Mouse (Mus musculus): ENCODE data around the gene Gnao1. TPM values are rescaled to one million over a fixed set of nuclear protein-coding genes. Genes with fewer than 3 reads are reported as not detected.

The Gnao1 gene
- polyA plus RNA-seq, 1 experiment from 2014 or later = 140 TPM

- H3K36me3 ChIP-seq = peaks cover 19% of the 10 kb centered on the region
- no peak overlapping the region for H3K4me2 ChIP-seq (replicated peaks)
- peak overlapping the region; percentile 83 for H3K27ac ChIP-seq
- no peaks in the 10 kb centered on the region for H3K27me3 ChIP-seq
- H3K9ac ChIP-seq (replicated peaks) = peak overlapping the region; percentile 48; the same call in 1 of the 2 replicates
- H3K4me1 ChIP-seq (replicated peaks) = peaks cover 66% of the 10 kb centered on the region
- H3K9me3 ChIP-seq = no peaks in the 10 kb centered on the region
- 32% methylated on average over 5 of the region's 5 CpGs for WGBS
- peak; percentile 62 for ATAC-seq
- no peak overlapping the region for H3K4me3 ChIP-seq (replicated peaks)
Observed at GRCm38 (mm10) chr8:93907987-93908441, 98.2 kb downstream of the Gnao1 start.

GRCm38 (mm10) chr8:93908546-93908945 lies 98.8 kb downstream of the Gnao1 start:
- Histone ChIP-seq H3K36me3 (peaks cover 14% of the 10 kb centered on the region), H3K9me3 (no peaks in the 10 kb centered on the region), H3K9ac (replicated peaks) (peak overlapping the region; percentile 48), H3K4me3 (replicated peaks) (no peak overlapping the region), H3K4me1 (replicated peaks) (peaks cover 66% of the 10 kb centered on the region), H3K27ac (peak overlapping the region; percentile 83), H3K27me3 (no peaks in the 10 kb centered on the region), H3K4me2 (replicated peaks) (0 out of 2 replicates have a peak overlapping the region, but pooled peaks have one; percentile 4)
- 39% methylated on average over 1 of the region's 1 CpGs for WGBS
- ATAC-seq = peak; percentile 48; the same call in 1 of the 2 replicates

GRCm38 (mm10) chr8:93911715-93912555 lies 102.2 kb downstream of the Gnao1 start:
- H3K27me3 ChIP-seq = no peaks in the 10 kb centered on the region
- H3K9me3 ChIP-seq = no peaks in the 10 kb centered on the region
- H3K27ac ChIP-seq = no peak overlapping the region; the same call in 1 of the 2 replicates
- ATAC-seq = no peak
- peaks cover 75% of the 10 kb centered on the region for H3K4me1 ChIP-seq (replicated peaks)
- H3K4me2 ChIP-seq (replicated peaks) = no peak overlapping the region
- 0 out of 2 replicates have a peak, but pooled peaks cover 10% of the 10 kb centered on the region for H3K36me3 ChIP-seq
- 76% methylated on average over 7 of the region's 7 CpGs for whole genome bisulfite sequencing
- no peak overlapping the region for H3K9ac ChIP-seq (replicated peaks)
- H3K4me3 ChIP-seq (replicated peaks) = no peak overlapping the region

GRCm38 (mm10) chr8:93917859-93918421 lies 108.2 kb downstream of the Gnao1 start:
- H3K27ac ChIP-seq = peak overlapping the region; percentile 96
- peak overlapping the region; percentile 49; the same call in 1 of the 2 replicates for H3K9ac ChIP-seq (replicated peaks)
- H3K4me1 ChIP-seq (replicated peaks) = peaks cover 81% of the 10 kb centered on the region
- no peaks in the 10 kb centered on the region for H3K9me3 ChIP-seq
- H3K4me3 ChIP-seq (replicated peaks) = no peak overlapping the region
- peaks cover 6% of the 10 kb centered on the region; the same call in 1 of the 2 replicates for H3K36me3 ChIP-seq
- peak overlapping the region; percentile 29 for H3K4me2 ChIP-seq (replicated peaks)
- WGBS = 3% methylated on average over 13 of the region's 13 CpGs
- H3K27me3 ChIP-seq = no peaks in the 10 kb centered on the region
- ATAC-seq = peak; percentile 91

- 59% methylated on average over 2 of the region's 2 CpGs for WGBS
- Histone ChIP-seq H3K4me1 (replicated peaks) (peaks cover 84% of the 10 kb centered on the region), H3K9me3 (no peaks in the 10 kb centered on the region), H3K27me3 (no peaks in the 10 kb centered on the region), H3K4me2 (replicated peaks) (no peak overlapping the region), H3K4me3 (replicated peaks) (no peak overlapping the region), H3K9ac (replicated peaks) (no peak overlapping the region), H3K36me3 (peaks cover 13% of the 10 kb centered on the region), H3K27ac (peak overlapping the region; percentile 96)
- ATAC-seq = no peak
Observed at GRCm38 (mm10) chr8:93918580-93918979, 108.8 kb downstream of the Gnao1 start.

GRCm38 (mm10) chr8:93919422-93919821 lies 109.7 kb downstream of the Gnao1 start:
- Histone ChIP-seq H3K9ac (replicated peaks) (no peak overlapping the region; the same call in 1 of the 2 replicates), H3K4me3 (replicated peaks) (no peak overlapping the region), H3K36me3 (peaks cover 21% of the 10 kb centered on the region), H3K4me1 (replicated peaks) (peaks cover 91% of the 10 kb centered on the region), H3K9me3 (no peaks in the 10 kb centered on the region), H3K4me2 (replicated peaks) (no peak overlapping the region), H3K27ac (peak overlapping the region; percentile 96), H3K27me3 (no peaks in the 10 kb centered on the region)
- ATAC-seq = no peak
- 71% methylated on average over 3 of the region's 3 CpGs for WGBS

GRCm38 (mm10) chr8:93919916-93920589 lies 110.3 kb downstream of the Gnao1 start:
- H3K4me3 ChIP-seq (replicated peaks) = no peak overlapping the region
- ATAC-seq = no peak
- H3K4me2 ChIP-seq (replicated peaks) = no peak overlapping the region
- WGBS = 38% methylated on average over 12 of the region's 12 CpGs
- H3K9me3 ChIP-seq = no peaks in the 10 kb centered on the region
- H3K9ac ChIP-seq (replicated peaks) = 0 out of 2 replicates have a peak overlapping the region, but pooled peaks have one; percentile 5
- H3K36me3 ChIP-seq = peaks cover 20% of the 10 kb centered on the region
- peaks cover 95% of the 10 kb centered on the region for H3K4me1 ChIP-seq (replicated peaks)
- H3K27ac ChIP-seq = peak overlapping the region; percentile 96
- no peaks in the 10 kb centered on the region for H3K27me3 ChIP-seq

GRCm38 (mm10) chr8:93920590-93920948 lies 110.8 kb downstream of the Gnao1 start:
- Histone ChIP-seq H3K9me3 (no peaks in the 10 kb centered on the region), H3K27me3 (no peaks in the 10 kb centered on the region), H3K4me1 (replicated peaks) (peaks cover 95% of the 10 kb centered on the region), H3K4me3 (replicated peaks) (no peak overlapping the region), H3K27ac (peak overlapping the region; percentile 96), H3K9ac (replicated peaks) (no peak overlapping the region), H3K4me2 (replicated peaks) (no peak overlapping the region), H3K36me3 (peaks cover 20% of the 10 kb centered on the region)
- 80% methylated on average over 7 of the region's 7 CpGs for WGBS
- ATAC-seq = no peak

GRCm38 (mm10) chr8:93923897-93924334 lies 114.2 kb downstream of the Gnao1 start:
- Histone ChIP-seq H3K4me2 (replicated peaks) (no peak overlapping the region), H3K27ac (no peak overlapping the region), H3K4me3 (replicated peaks) (no peak overlapping the region), H3K27me3 (no peaks in the 10 kb centered on the region), H3K4me1 (replicated peaks) (peaks cover 65% of the 10 kb centered on the region), H3K9me3 (0 out of 2 replicates have a peak, but pooled peaks cover 2% of the 10 kb centered on the region), H3K36me3 (peaks cover 27% of the 10 kb centered on the region), H3K9ac (replicated peaks) (no peak overlapping the region)
- ATAC-seq = no peak
- 83% methylated on average over 7 of the region's 7 CpGs for WGBS

- Histone ChIP-seq H3K27me3 (no peaks in the 10 kb centered on the region), H3K27ac (0 out of 2 replicates have a peak overlapping the region, but pooled peaks have one; percentile 14), H3K4me3 (replicated peaks) (no peak overlapping the region), H3K9ac (replicated peaks) (no peak overlapping the region), H3K9me3 (0 out of 2 replicates have a peak, but pooled peaks cover 2% of the 10 kb centered on the region), H3K4me1 (replicated peaks) (peaks cover 49% of the 10 kb centered on the region), H3K4me2 (replicated peaks) (no peak overlapping the region), H3K36me3 (peaks cover 30% of the 10 kb centered on the region)
- 0 out of 2 replicates have a peak, but pooled peaks have one; percentile 35 for ATAC-seq
- WGBS = 26% methylated on average over 3 of the region's 3 CpGs
Observed at GRCm38 (mm10) chr8:93925513-93925912, 115.7 kb downstream of the Gnao1 start.

- Histone ChIP-seq H3K4me1 (replicated peaks) (peaks cover 36% of the 10 kb centered on the region), H3K4me2 (replicated peaks) (no peak overlapping the region), H3K27ac (no peak overlapping the region), H3K9me3 (0 out of 2 replicates have a peak, but pooled peaks cover 2% of the 10 kb centered on the region), H3K4me3 (replicated peaks) (no peak overlapping the region), H3K27me3 (no peaks in the 10 kb centered on the region), H3K9ac (replicated peaks) (no peak overlapping the region), H3K36me3 (peaks cover 17% of the 10 kb centered on the region)
- 93% methylated on average over 4 of the region's 4 CpGs for WGBS
- no peak for ATAC-seq
Observed at GRCm38 (mm10) chr8:93929233-93929632, 119.5 kb downstream of the Gnao1 start.
